8 mouse cellular contexts compared by ENCODE assay signal in genomic region chr4:102088235-102088867, GRCm38 (mm10). TPM values are rescaled to one million over a fixed set of nuclear protein-coding genes. Genes with fewer than 3 reads are reported as not detected.
DNase-seq lines count a peak whose midpoint lies in the region; ATAC-seq lines count a peak whose summit lies in the region.

No protein-coding gene starts in this region.

- no peaks in the 10 kb centered on the region for H3K36me3 ChIP-seq in kidney, embryonic 15.5 days
- no peaks in the 10 kb centered on the region for H3K36me3 ChIP-seq in liver, embryonic 15.5 days (replicated peaks)
- no peaks in the 10 kb centered on the region for H3K36me3 ChIP-seq in stomach, embryonic 14.5 days (ENCODE audit: control insufficient read depth, insufficient read depth, low read length)

- peak overlapping the region; percentile 53 for H3K4me3 ChIP-seq in kidney, embryonic 15.5 days (replicated peaks)
- peak overlapping the region; percentile 32; the same call in 1 of the 2 replicates for H3K4me3 ChIP-seq in liver, embryonic 15.5 days (replicated peaks)
- peak overlapping the region; percentile 44 for H3K4me3 ChIP-seq in stomach, embryonic 14.5 days (ENCODE audit: low read depth, low read length)

- H3K27ac ChIP-seq in kidney, embryonic 15.5 days, result no peak overlapping the region
- H3K27ac ChIP-seq in liver, embryonic 15.5 days (replicated peaks), result no peak overlapping the region
- no peak overlapping the region for H3K27ac ChIP-seq in stomach, embryonic 14.5 days (ENCODE audit: low read length)

- DNase-seq in kidney, adult 9 months, result no peak
- peak; percentile 74 for DNase-seq in cerebellum, adult 9-11 months
- peak; percentile 12 to 14 for DNase-seq in frontal cortex, postnatal 25 days (ENCODE audit: low spot score in 2 of 2)
- DNase-seq in natural killer cell, adult 2 months (ENCODE audit: low spot score in 2 of 2), result no peak

- H3K9me3 ChIP-seq in kidney, embryonic 15.5 days (replicated peaks), result no peaks in the 10 kb centered on the region
- no peaks in the 10 kb centered on the region for H3K9me3 ChIP-seq in liver, embryonic 15.5 days (replicated peaks)
- no peaks in the 10 kb centered on the region for H3K9me3 ChIP-seq in stomach, embryonic 14.5 days (ENCODE audit: control insufficient read depth, low read depth, low read length)

- peaks cover 49% of the 10 kb centered on the region for H3K27me3 ChIP-seq in kidney, embryonic 15.5 days
- peaks cover 26% of the 10 kb centered on the region for H3K27me3 ChIP-seq in liver, embryonic 15.5 days
- H3K27me3 ChIP-seq in stomach, embryonic 14.5 days (ENCODE audit: control insufficient read depth, insufficient read depth, low read length), result peaks cover 7% of the 10 kb centered on the region; the same call in 1 of the 2 replicates

- ATAC-seq in kidney, embryonic 15.5 days (replicated peaks; ENCODE audit: low FRiP score), result peak; percentile 64
- ATAC-seq in liver, embryonic 15.5 days (ENCODE audit: insufficient read depth), result no peak
- ATAC-seq in stomach, embryonic 14.5 days (ENCODE audit: insufficient number of reproducible peaks, insufficient read depth, low FRiP score, low read depth), result no peak; the same call in 1 of the 2 replicates
- no peak for ATAC-seq in megakaryocyte progenitor cell, adult 5-6 weeks (replicated peaks; ENCODE audit: poor library complexity)

- H3K4me1 ChIP-seq in kidney, embryonic 15.5 days, result peaks cover 16% of the 10 kb centered on the region
- H3K4me1 ChIP-seq in liver, embryonic 15.5 days (replicated peaks), result no peaks in the 10 kb centered on the region
- H3K4me1 ChIP-seq in stomach, embryonic 14.5 days (ENCODE audit: control insufficient read depth, insufficient read depth, low read length), result no peaks in the 10 kb centered on the region

- peak overlapping the region; percentile 98 for H3K4me2 ChIP-seq in kidney, embryonic 15.5 days
- H3K4me2 ChIP-seq in liver, embryonic 15.5 days, result peak overlapping the region; percentile 62
- H3K4me2 ChIP-seq in stomach, embryonic 14.5 days (replicated peaks; ENCODE audit: low read depth, low read length), result peak overlapping the region; percentile 82

- 0 out of 2 replicates have a peak overlapping the region, but pooled peaks have one; percentile 31 for H3K9ac ChIP-seq in kidney, embryonic 15.5 days
- H3K9ac ChIP-seq in liver, embryonic 15.5 days, result no peak overlapping the region
- H3K9ac ChIP-seq in stomach, embryonic 14.5 days (replicated peaks; ENCODE audit: low read depth, low read length), result peak overlapping the region; percentile 25; the same call in 1 of the 2 replicates

- 24% methylated on average over 15 of the region's 15 CpGs for WGBS in kidney, embryonic 15.5 days
- WGBS in liver, embryonic 15.5 days (ENCODE audit: insufficient replicate concordance), result 21% methylated on average over 15 of the region's 15 CpGs
- 20% methylated on average over 15 of the region's 15 CpGs for WGBS in stomach, embryonic 14.5 days

RNA-seq across cellular contexts. Expression of gene Pde4b, which starts 1.0 kb away (rescaled TPM):
- polyA plus RNA-seq in kidney, embryonic 15.5 days (2015; fragmentation: Nextera tagmentation; extraction: Ambion mirVana), result 11.7 and 13.6 TPM in 2 replicates
- 2.5 and 3.5 TPM in 2 replicates for polyA plus RNA-seq in liver, embryonic 15.5 days (2015; fragmentation: Nextera tagmentation; extraction: Ambion mirVana)
- 16.5 and 18.5 TPM in 2 replicates for polyA plus RNA-seq in stomach, embryonic 14.5 days (2014; fragmentation: Nextera tagmentation; extraction: Ambion mirVana)
- total RNA-seq in megakaryocyte progenitor cell, adult 5-6 weeks (2015), result 16.1 and 22.6 TPM in 2 replicates
- 14.4 and 19.2 TPM in 2 replicates for total RNA-seq in megakaryocyte progenitor cell, adult 5-6 weeks (2017)

Comparison
In these comparisons a context has a peak if more than half of its experiments do, and no peak if none do; other contexts are left out.
1. DNase-seq: peak in cerebellum, adult 9-11 months (single experiment) and frontal cortex, postnatal 25 days (2 of 2); none in kidney, adult 9 months (single experiment) and natural killer cell, adult 2 months (0 of 2).
2. Peak in every context shown above with its lines, with median percentiles within 50 percentile points of each other: H3K4me2 ChIP-seq and H3K4me3 ChIP-seq.